Mouse (Mus musculus) layer of hippocampus, adult 18-20 months (tissue): ENCODE results near the gene Krtcap3. TPM values are rescaled to one million over a fixed set of nuclear protein-coding genes. Genes with fewer than 3 reads are reported as not detected.

Source experiments
- DNase-seq, 2 experiments: peaks; one replicate each; pipeline ENCODE4 v3.0.0; 2022; ENCODE audit warnings: low spot score in 2 of 2
- total RNA-seq, 2 experiments: library from RNA; stranded (reverse); gene quantifications; 2 replicates each; pipeline ENCODE4 v1.2.3; 2021

Gene Krtcap3
- total RNA-seq, 2 experiments from 2014 or later = 2.2 to 4.0 TPM

DNA sequence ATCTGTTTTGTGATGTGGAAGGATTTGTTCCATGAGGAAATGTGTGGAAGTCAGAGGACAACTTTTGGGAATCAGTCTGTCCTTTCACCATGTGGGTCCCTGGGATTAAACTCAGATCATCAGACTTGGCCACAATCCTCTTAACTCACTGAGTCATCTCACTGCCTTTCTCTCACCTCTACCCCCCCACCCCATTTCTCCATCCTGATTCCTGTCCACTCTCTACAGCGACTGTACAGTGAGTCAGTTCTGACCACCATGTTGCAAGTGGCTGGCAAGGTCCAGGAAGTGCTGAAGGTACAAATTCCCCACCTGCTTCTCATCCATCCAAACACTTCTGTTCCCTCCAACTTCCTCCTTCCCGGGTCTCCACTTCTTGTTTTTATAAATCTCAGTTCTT lies 47.0 kb downstream of the Krtcap3 start:
- no peak for DNase-seq

- DNase-seq = no peak
Measured at GRCm38 (mm10) chr5:31301866-31302265, 50.4 kb downstream of the Krtcap3 start.

Other genes starting within 250 kb of the Krtcap3 start
- 10 to 100 TPM; 68.1 to 70.0 TPM for gene Atraid, start 203.4 kb upstream of the Krtcap3 start, total RNA-seq
- 10 to 100 TPM; 14.9 to 17.6 TPM for gene Slc5a6, start 202.8 kb upstream of the Krtcap3 start, total RNA-seq
- 10 to 100 TPM; 20.0 to 20.9 TPM for gene Cad, start 196.9 kb upstream of the Krtcap3 start, total RNA-seq
- not detected for gene Dnajc5g, start 145.4 kb upstream of the Krtcap3 start, total RNA-seq
- gene Slc30a3, start 143.5 kb upstream of the Krtcap3 start, total RNA-seq = 10 to 100 TPM; 84.1 to 93.8 TPM
- gene Trim54, start 135.0 kb upstream of the Krtcap3 start, total RNA-seq = not detected
- gene Ucn, start 112.9 kb upstream of the Krtcap3 start, total RNA-seq = not detected
- 10 to 100 TPM; 57.4 to 61.8 TPM for gene Mpv17, start 97.4 kb upstream of the Krtcap3 start, total RNA-seq
- 1 to 10 TPM; 3.6 to 3.8 TPM for gene Gm29609, start 71.8 kb upstream of the Krtcap3 start, total RNA-seq
- gene Gtf3c2, start 71.5 kb upstream of the Krtcap3 start, total RNA-seq = 10 to 100 TPM; 57.7 to 60.9 TPM
- gene Snx17, start 58.5 kb upstream of the Krtcap3 start, total RNA-seq = 10 to 100 TPM; 75.2 to 81.6 TPM
- 10 to 100 TPM; 39.0 to 39.5 TPM for gene Eif2b4, start 58.3 kb upstream of the Krtcap3 start, total RNA-seq
- 10 to 100 TPM; 27.1 to 28.2 TPM for gene Zfp513, start 49.4 kb upstream of the Krtcap3 start, total RNA-seq
- gene Ppm1g, start 31.0 kb upstream of the Krtcap3 start, total RNA-seq = 10 to 100 TPM; 69.6 to 73.3 TPM
- gene Nrbp1, start 10.8 kb upstream of the Krtcap3 start, total RNA-seq = 10 to 100 TPM; 83.8 to 86.3 TPM
- gene Gm9970, start 10.5 kb upstream of the Krtcap3 start, total RNA-seq = not detected
- 10 to 100 TPM; 79.3 to 86.3 TPM for gene Ift172, start 39.4 kb downstream of the Krtcap3 start, total RNA-seq
- 100 to 1,000 TPM; 159 to 188 TPM for gene Fndc4, start 44.4 kb downstream of the Krtcap3 start, total RNA-seq
- gene Gckr, start 45.8 kb downstream of the Krtcap3 start, total RNA-seq = not detected
- gene Zfp512, start 200.7 kb downstream of the Krtcap3 start, total RNA-seq = 10 to 100 TPM; 48.6 to 51.0 TPM
- gene 4930548H24Rik, start 234.0 kb downstream of the Krtcap3 start, total RNA-seq = under 1 TPM in 1 of 2 experiments, not detected in 1; 0.10 TPM
- 10 to 100 TPM; 34.7 to 34.9 TPM for gene Gpn1, start 243.1 kb downstream of the Krtcap3 start, total RNA-seq